Mouse (Mus musculus) midbrain, embryonic 12.5 days (tissue): ENCODE data around the gene Cldn1. TPM values are rescaled to one million over a fixed set of nuclear protein-coding genes. Genes with fewer than 3 reads are reported as not detected.

ENCODE experiments used
- ATAC-seq: fragments of 200-750 bp; cut with Nextera tagmentation; 2 replicates; pipeline ENCODE4 v1.8.0; 2017; ENCODE audit warnings: low read depth, moderate TSS enrichment, moderate library complexity; ENCODE audit not compliant: low FRiP score
- H3K27ac ChIP-seq: fragments of 300-500 bp; sonication (generic); replicated peaks from 2 replicates; pipeline ENCODE4 v1.5.1; 2016; ENCODE audit warnings: mild to moderate bottlenecking
- H3K27me3 ChIP-seq: fragments of 300-500 bp; sonication (generic); 2 replicates; pipeline ENCODE4 v1.6.1; 2016; ENCODE audit warnings: mild to moderate bottlenecking
- H3K36me3 ChIP-seq: fragments of 300-500 bp; sonication (generic); 2 replicates; pipeline ENCODE4 v1.6.1; 2016
- H3K4me1 ChIP-seq: fragments of 300-500 bp; sonication (generic); 2 replicates; pipeline ENCODE4 v1.6.1; 2016
- H3K4me2 ChIP-seq: fragments of 300-500 bp; sonication (generic); replicated peaks from 2 replicates; pipeline ENCODE4 v1.6.1; 2016; ENCODE audit warnings: mild to moderate bottlenecking, moderate library complexity
- H3K4me3 ChIP-seq: fragments of 300-500 bp; sonication (generic); 2 replicates; pipeline ENCODE4 v1.5.1; 2016; ENCODE audit warnings: mild to moderate bottlenecking
- H3K9ac ChIP-seq: fragments of 300-500 bp; sonication (generic); replicated peaks from 2 replicates; pipeline ENCODE4 v1.6.1; 2016; ENCODE audit warnings: mild to moderate bottlenecking, moderate library complexity
- H3K9me3 ChIP-seq: fragments of 300-500 bp; sonication (generic); 2 replicates; pipeline ENCODE4 v1.6.1; 2016; ENCODE audit warnings: mild to moderate bottlenecking
- WGBS: fragments of 180-500 bp; shearing (Covaris S2); methylation state at CpG from one replicate; pipeline ENCODE4 v1.1.7; 2016; 5-methylcytosine and 5-hydroxymethylcytosine counted together
- polyA plus RNA-seq: library from polyadenylated mRNA; unstranded; fragments of >200 nt; fragmentation: Nextera tagmentation; extraction: Ambion mirVana; gene quantifications from 2 replicates; pipeline ENCODE4 v1.2.1, GENCODE M21; 2016

The Cldn1 gene
- polyA plus RNA-seq, 1 experiment from 2014 or later, result 3.0 TPM

DNA sequence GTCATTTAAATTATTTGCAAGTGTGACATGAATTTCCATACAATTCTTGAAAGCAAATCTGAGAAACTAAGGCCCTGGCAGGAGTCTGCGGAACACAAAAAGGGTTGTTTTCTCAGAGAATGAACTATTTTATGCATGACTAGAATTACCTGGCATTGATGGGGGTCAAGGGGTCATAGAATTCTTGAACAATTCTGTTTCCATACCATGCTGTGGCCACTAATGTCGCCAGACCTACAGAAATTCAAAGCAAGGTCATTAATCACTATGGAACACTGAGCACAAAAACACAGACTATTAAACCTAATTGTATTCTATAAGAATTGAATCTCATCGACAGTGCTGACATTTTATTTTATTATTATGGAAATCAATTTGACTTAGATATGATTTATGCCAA lies 10.9 kb downstream of the Cldn1 start:
- WGBS, result 40% methylated on average over 3 of the region's 3 CpGs
- no peak for ATAC-seq

DNA sequence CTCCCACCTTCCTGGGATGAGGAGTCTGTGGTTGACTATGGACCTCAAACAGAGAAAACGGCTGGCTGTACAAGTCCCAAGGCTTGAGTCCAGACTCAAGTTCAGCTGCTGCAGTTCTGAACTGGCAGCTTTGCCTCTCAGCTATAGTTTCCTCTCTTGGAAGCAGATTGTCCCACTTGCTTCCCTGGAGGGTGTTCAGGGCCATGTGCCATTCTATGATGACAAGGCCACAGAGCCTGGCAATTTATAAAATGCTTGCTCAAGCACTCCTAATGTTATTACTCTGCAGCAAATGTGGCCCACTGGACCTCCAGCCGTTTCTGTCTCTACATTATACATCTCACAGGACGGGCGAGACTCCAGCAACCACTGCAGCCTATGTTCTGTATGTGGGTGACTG lies 12.0 kb downstream of the Cldn1 start:
- WGBS, result 86% methylated on average over 4 of the region's 4 CpGs
- H3K4me1 ChIP-seq, result no peaks in the 10 kb centered on the region
- no peak overlapping the region for H3K4me2 ChIP-seq
- H3K9me3 ChIP-seq, result no peaks in the 10 kb centered on the region
- no peak for ATAC-seq
- no peaks in the 10 kb centered on the region for H3K27me3 ChIP-seq
- H3K4me3 ChIP-seq, result no peak overlapping the region
- H3K27ac ChIP-seq, result no peak overlapping the region
- H3K36me3 ChIP-seq, result no peaks in the 10 kb centered on the region
- H3K9ac ChIP-seq, result no peak overlapping the region

More for the DNA sequence above, 10.9 kb downstream of the Cldn1 start:
- Histone ChIP-seq H3K9ac (no peak overlapping the region), H3K9me3 (no peaks in the 10 kb centered on the region), H3K4me3 (no peak overlapping the region), H3K27me3 (no peaks in the 10 kb centered on the region), H3K27ac (no peak overlapping the region), H3K36me3 (no peaks in the 10 kb centered on the region), H3K4me2 (no peak overlapping the region), H3K4me1 (no peaks in the 10 kb centered on the region)

DNA sequence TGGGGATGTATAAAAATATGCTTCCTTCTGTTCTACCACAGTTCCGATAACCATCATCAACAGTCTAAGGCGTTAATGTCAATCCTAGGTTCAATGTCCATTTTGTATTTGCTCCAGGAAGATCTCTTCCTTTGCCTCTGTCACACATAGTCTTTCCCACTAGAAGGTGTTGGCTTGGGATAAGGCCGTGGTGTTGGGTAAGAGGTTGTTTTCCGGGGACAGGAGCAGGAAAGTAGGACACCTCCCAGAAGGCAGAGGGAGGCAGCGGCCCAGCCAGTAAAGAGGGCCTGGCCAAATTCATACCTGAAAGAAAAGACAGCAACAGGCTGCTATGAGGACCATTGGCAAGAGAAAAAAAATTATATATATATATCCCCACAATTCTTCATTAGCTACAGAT lies 12.7 kb downstream of the Cldn1 start:
- Histone ChIP-seq H3K4me2 (no peak overlapping the region), H3K9ac (no peak overlapping the region), H3K36me3 (no peaks in the 10 kb centered on the region), H3K4me3 (no peak overlapping the region), H3K9me3 (no peaks in the 10 kb centered on the region), H3K27me3 (no peaks in the 10 kb centered on the region), H3K27ac (no peak overlapping the region), H3K4me1 (no peaks in the 10 kb centered on the region)
- WGBS, result 95% methylated on average over 5 of the region's 5 CpGs
- ATAC-seq, result no peak

DNA sequence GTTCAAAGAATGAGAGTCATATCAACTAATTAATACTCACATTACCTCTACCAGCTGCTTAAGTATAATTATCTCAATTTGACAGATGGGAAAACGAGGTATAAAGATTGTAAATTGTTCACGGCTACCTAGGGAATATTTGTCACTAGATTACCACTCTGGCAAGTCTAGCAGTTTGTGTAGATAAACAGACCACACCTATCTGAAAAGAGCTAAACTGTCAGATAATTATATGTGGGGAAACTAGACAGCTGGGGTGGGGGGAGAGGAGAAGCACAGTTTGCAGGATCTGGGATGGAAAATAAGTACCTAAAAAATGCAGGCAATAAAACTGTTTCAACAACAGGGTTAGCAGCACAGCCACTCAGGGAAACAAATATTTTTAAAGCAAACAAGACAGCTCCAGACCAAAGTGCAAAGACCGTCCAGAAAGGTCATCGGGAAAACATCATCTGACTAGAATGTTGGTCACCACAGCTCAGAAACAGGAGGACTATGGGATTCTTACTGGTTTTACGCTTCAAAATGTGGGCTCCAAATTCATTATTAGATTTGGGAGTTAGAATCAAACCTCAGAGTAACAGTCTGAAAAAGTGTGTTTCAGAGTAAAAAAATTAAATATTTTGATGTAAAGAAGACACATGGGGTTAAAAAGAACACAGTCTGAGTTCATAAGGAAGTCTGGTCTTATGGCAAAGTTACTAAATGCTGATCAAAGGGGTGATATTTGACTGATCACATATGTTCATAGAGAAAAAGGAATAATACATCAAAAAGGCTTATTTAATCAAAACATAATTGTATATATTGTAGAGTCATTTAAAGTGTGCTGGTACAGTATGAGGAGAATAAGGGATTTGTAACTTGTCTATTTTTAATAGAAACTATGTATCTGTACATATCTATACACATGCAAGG lies 13.5 kb downstream of the Cldn1 start:
- WGBS, result 81% methylated on average over 5 of the region's 5 CpGs
- Histone ChIP-seq H3K4me2 (no peak overlapping the region), H3K27me3 (no peaks in the 10 kb centered on the region), H3K4me1 (no peaks in the 10 kb centered on the region), H3K27ac (no peak overlapping the region), H3K9me3 (no peaks in the 10 kb centered on the region), H3K9ac (no peak overlapping the region), H3K36me3 (no peaks in the 10 kb centered on the region), H3K4me3 (no peak overlapping the region)
- ATAC-seq, result no peak

- H3K9me3 ChIP-seq, result no peaks in the 10 kb centered on the region
- ATAC-seq, result no peak
- 89% methylated on average over 1 of the region's 1 CpGs for WGBS
Observed at GRCm38 (mm10) chr16:26355513-26355912, 16.1 kb downstream of the Cldn1 start.

DNA sequence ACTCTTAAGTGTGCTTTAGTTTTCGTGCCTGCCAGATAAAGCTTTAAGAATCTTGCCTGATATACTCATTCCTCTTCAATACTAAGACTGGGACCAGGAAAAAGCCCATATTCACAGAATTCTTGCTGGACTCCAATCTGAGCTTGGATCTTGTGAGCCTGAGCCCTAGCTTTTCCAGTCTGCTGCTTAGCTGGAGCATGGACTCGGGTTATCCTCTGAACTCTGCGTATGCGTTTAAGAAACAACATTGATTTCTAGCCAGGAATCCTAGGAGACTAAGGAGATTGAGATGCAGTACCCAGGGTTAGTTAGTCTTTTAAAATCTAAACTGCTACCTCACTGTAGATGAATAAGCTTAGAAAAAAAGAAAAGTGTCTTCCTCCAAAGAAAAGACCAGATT lies 20.9 kb downstream of the Cldn1 start:
- Histone ChIP-seq H3K4me2 (no peak overlapping the region), H3K27me3 (no peaks in the 10 kb centered on the region), H3K4me3 (no peak overlapping the region), H3K27ac (no peak overlapping the region), H3K36me3 (no peaks in the 10 kb centered on the region), H3K4me1 (no peaks in the 10 kb centered on the region), H3K9ac (no peak overlapping the region), H3K9me3 (no peaks in the 10 kb centered on the region)
- no peak for ATAC-seq
- WGBS, result 82% methylated on average over 4 of the region's 4 CpGs

More at GRCm38 (mm10) chr16:26355513-26355912, 16.1 kb downstream of the Cldn1 start:
- Histone ChIP-seq H3K4me3 (no peak overlapping the region), H3K9ac (no peak overlapping the region), H3K4me1 (no peaks in the 10 kb centered on the region), H3K27ac (no peak overlapping the region), H3K27me3 (no peaks in the 10 kb centered on the region), H3K36me3 (no peaks in the 10 kb centered on the region), H3K4me2 (no peak overlapping the region)

- H3K36me3 ChIP-seq, result no peaks in the 10 kb centered on the region
- H3K4me3 ChIP-seq, result no peak overlapping the region
- 88% methylated on average over 1 of the region's 1 CpGs for WGBS
- no peak overlapping the region for H3K9ac ChIP-seq
- no peak for ATAC-seq
- no peaks in the 10 kb centered on the region for H3K27me3 ChIP-seq
- H3K9me3 ChIP-seq, result no peaks in the 10 kb centered on the region
- H3K27ac ChIP-seq, result no peak overlapping the region
- H3K4me2 ChIP-seq, result no peak overlapping the region
- H3K4me1 ChIP-seq, result no peaks in the 10 kb centered on the region
Observed at GRCm38 (mm10) chr16:26348809-26349208, 22.8 kb downstream of the Cldn1 start.

- Histone ChIP-seq H3K4me2 (no peak overlapping the region), H3K27ac (no peak overlapping the region), H3K36me3 (no peaks in the 10 kb centered on the region), H3K4me3 (no peak overlapping the region), H3K27me3 (no peaks in the 10 kb centered on the region), H3K9ac (no peak overlapping the region), H3K9me3 (no peaks in the 10 kb centered on the region), H3K4me1 (no peaks in the 10 kb centered on the region)
- WGBS, result 87% methylated on average over 7 of the region's 7 CpGs
- no peak for ATAC-seq
Observed at GRCm38 (mm10) chr16:26316281-26316680, 55.4 kb downstream of the Cldn1 start.

- no peaks in the 10 kb centered on the region for H3K9me3 ChIP-seq
- 83% methylated on average over 13 of the region's 13 CpGs for WGBS
- H3K27me3 ChIP-seq, result no peaks in the 10 kb centered on the region
- no peaks in the 10 kb centered on the region for H3K4me1 ChIP-seq
- ATAC-seq, result no peak
- H3K9ac ChIP-seq, result no peak overlapping the region
- no peak overlapping the region for H3K4me3 ChIP-seq
- no peak overlapping the region for H3K27ac ChIP-seq
- no peak overlapping the region for H3K4me2 ChIP-seq
- no peaks in the 10 kb centered on the region for H3K36me3 ChIP-seq
Observed at GRCm38 (mm10) chr16:26314815-26315214, 56.8 kb downstream of the Cldn1 start.

GRCm38 (mm10) chr16:26309402-26309801 lies 62.2 kb downstream of the Cldn1 start:
- Histone ChIP-seq H3K36me3 (no peaks in the 10 kb centered on the region), H3K4me1 (no peaks in the 10 kb centered on the region), H3K9ac (no peak overlapping the region), H3K4me2 (no peak overlapping the region), H3K27ac (no peak overlapping the region), H3K4me3 (no peak overlapping the region), H3K27me3 (no peaks in the 10 kb centered on the region), H3K9me3 (no peaks in the 10 kb centered on the region)
- 87% methylated on average over 2 of the region's 2 CpGs for WGBS
- ATAC-seq, result no peak
